Comparison of ENCODE assay signal across 8 mouse cellular contexts in the genomic region with DNA sequence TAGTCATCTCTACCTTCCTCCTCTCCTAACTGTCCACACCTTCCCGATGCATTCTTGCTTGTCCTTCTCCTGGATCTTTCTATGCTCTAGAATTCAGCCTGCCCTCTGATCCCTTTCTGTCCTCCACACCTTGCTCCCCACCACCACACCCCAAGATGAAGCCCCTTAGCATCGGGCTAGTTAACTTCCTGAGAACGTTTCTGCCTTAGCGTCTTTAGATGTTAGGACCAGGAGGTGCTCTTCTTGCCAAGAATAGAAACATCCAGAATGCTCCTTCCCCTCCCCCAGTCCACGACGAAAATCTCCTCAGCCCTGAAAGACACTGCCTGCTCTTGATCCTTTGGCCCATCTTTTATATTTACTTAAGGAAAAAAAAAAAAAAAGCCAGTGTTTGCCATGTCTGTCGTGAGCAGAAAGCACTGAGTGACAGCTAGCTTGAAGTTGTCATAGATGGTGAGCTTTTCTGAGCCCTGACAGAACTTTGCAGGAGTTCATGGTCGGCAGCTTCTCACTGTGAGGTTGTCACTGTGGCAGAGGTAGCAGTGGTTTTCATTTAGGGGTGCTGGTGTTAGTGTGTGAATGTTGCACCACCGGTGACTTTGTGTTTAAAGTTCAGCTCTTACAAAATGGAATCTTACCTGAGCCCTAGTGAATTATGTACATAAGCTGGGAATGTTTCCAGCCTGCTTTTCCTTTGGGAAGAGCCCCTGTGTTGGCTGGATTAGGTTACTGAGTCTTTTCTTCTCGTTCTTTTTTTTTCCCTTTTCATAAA. TPM values are rescaled to one million over a fixed set of nuclear protein-coding genes. Genes with fewer than 3 reads are reported as not detected.
DNase-seq lines count a peak whose midpoint lies in the region; ATAC-seq and TF ChIP-seq lines count a peak whose summit lies in the region.

No protein-coding gene starts in this region.

- no peak for TF ChIP-seq POLR2A in olfactory bulb, adult 2 months (IDR thresholded peaks at IDR 0.05; ENCODE audit: insufficient read depth, low read depth, low read length)

- no peak for TF ChIP-seq CTCF in E14TG2a.4 (conservative IDR thresholded peaks at IDR 0.05; ENCODE audit: low read length)
- TF ChIP-seq CTCF in olfactory bulb, adult 2 months (IDR thresholded peaks at IDR 0.05; ENCODE audit: insufficient read depth, low read depth, low read length) = no peak

- intact Hi-C loops in heart, postnatal 25 days (cut with DNase I) = loop anchor here (5.0 kb wide), 1 partner anchor 41 kb away; no protein-coding TSS in a partner anchor

- WGBS in heart, embryonic 10.5 days = 20% methylated on average over 10 of the region's 10 CpGs
- 31% methylated on average over 10 of the region's 10 CpGs for WGBS in limb, embryonic 11.5 days
- 6% methylated on average over 10 of the region's 10 CpGs for WGBS in olfactory bulb, adult 2 months

- H3K4me2 ChIP-seq in limb, embryonic 11.5 days (ENCODE audit: low read depth, severe bottlenecking) = peak overlapping the region; percentile 95

- H3K36me3 ChIP-seq in heart, embryonic 10.5 days = peaks cover 1% of the 10 kb centered on the region; the same call in 1 of the 2 replicates
- peaks cover 52% of the 10 kb centered on the region for H3K36me3 ChIP-seq in E14TG2a.4 (ENCODE audit: insufficient read depth, low read length)
- H3K36me3 ChIP-seq in limb, embryonic 11.5 days (ENCODE audit: control insufficient read depth, insufficient read depth, low read length) = no peaks in the 10 kb centered on the region

- peak overlapping the region; percentile 22; the same call in 1 of the 2 replicates for H3K9ac ChIP-seq in limb, embryonic 11.5 days (ENCODE audit: low read length)

- H3K9me3 ChIP-seq in heart, embryonic 10.5 days = no peaks in the 10 kb centered on the region
- no peaks in the 10 kb centered on the region for H3K9me3 ChIP-seq in E14TG2a.4 (ENCODE audit: low read length)
- H3K9me3 ChIP-seq in limb, embryonic 11.5 days (ENCODE audit: control insufficient read depth, low read length) = no peaks in the 10 kb centered on the region

- no peak for DNase-seq in heart, embryonic 10.5 days (ENCODE audit: low spot score)
- no peak for DNase-seq in heart, postnatal 25 days (ENCODE audit: low spot score)
- DNase-seq in fat pad, adult 2 months (ENCODE audit: extremely low read depth, low read depth, low spot score) = peak; percentile 40
- no peak for DNase-seq in limb, embryonic 11.5 days (ENCODE audit: low spot score)
- no peak for DNase-seq in MN1 (ENCODE audit: low spot score)
- DNase-seq in layer of hippocampus, postnatal 10 days (ENCODE audit: low spot score in 2 of 2) = no peak

- peaks cover 34% of the 10 kb centered on the region for H3K4me1 ChIP-seq in heart, embryonic 10.5 days
- H3K4me1 ChIP-seq in E14TG2a.4 (replicated peaks; ENCODE audit: low read depth, low read length) = peaks cover 44% of the 10 kb centered on the region
- peaks cover 18% of the 10 kb centered on the region for H3K4me1 ChIP-seq in limb, embryonic 11.5 days (ENCODE audit: control insufficient read depth, insufficient read depth, low read length)
- peaks cover 8% of the 10 kb centered on the region for H3K4me1 ChIP-seq in olfactory bulb, adult 2 months (ENCODE audit: control insufficient read depth, insufficient read depth, low read length)

- no peaks in the 10 kb centered on the region for H3K27me3 ChIP-seq in heart, embryonic 10.5 days (ENCODE audit: insufficient read depth, poor library complexity, severe bottlenecking)
- H3K27me3 ChIP-seq in E14TG2a.4 (ENCODE audit: insufficient read depth, low read length) = peaks cover 3% of the 10 kb centered on the region; the same call in 1 of the 2 replicates
- H3K27me3 ChIP-seq in limb, embryonic 11.5 days (ENCODE audit: control insufficient read depth, insufficient read depth, low read length) = no peaks in the 10 kb centered on the region

- H3K27ac ChIP-seq in heart, embryonic 10.5 days = peak overlapping the region; percentile 98; the same call in 1 of the 2 replicates
- H3K27ac ChIP-seq in limb, embryonic 11.5 days (replicated peaks; ENCODE audit: low read depth, low read length) = no peak overlapping the region
- H3K27ac ChIP-seq in olfactory bulb, adult 2 months (ENCODE audit: insufficient read depth, low read depth, low read length) = no peak overlapping the region

- H3K4me3 ChIP-seq in heart, embryonic 10.5 days = peak overlapping the region; percentile 93
- H3K4me3 ChIP-seq in E14TG2a.4 (replicated peaks; ENCODE audit: low read length) = peak overlapping the region; percentile 87
- H3K4me3 ChIP-seq in limb, embryonic 11.5 days (ENCODE audit: low read depth, low read length) = peak overlapping the region; percentile 85
- H3K4me3 ChIP-seq in olfactory bulb, adult 2 months (ENCODE audit: insufficient read depth, low read depth, low read length) = peak overlapping the region; percentile 100

- ATAC-seq in limb, embryonic 11.5 days (ENCODE audit: insufficient number of reproducible peaks, low FRiP score, low TSS enrichment, low read depth) = no peak

RNA-seq across cellular contexts. Expression of a gene that starts 1.9 kb away (rescaled TPM):
- 7.0 and 11.3 TPM in 2 replicates for polyA plus RNA-seq in heart, embryonic 10.5 days (2016; fragmentation: Nextera tagmentation; extraction: Ambion mirVana)
- total RNA-seq in heart, postnatal 25 days (2021) = 10 to 100 TPM; 15.6 to 17.8 TPM
- 11.9 and 13.3 TPM in 2 replicates for polyA plus RNA-seq in limb, embryonic 11.5 days (2014; fragmentation: Nextera tagmentation; extraction: Ambion mirVana)
- not detected in 2 replicates for polyA plus RNA-seq in olfactory bulb, adult 2 months (2012; ENCODE audit: insufficient read depth, insufficient read length, low replicate concordance, missing spikeins)
- 10 to 100 TPM; 34.3 to 37.0 TPM for total RNA-seq in layer of hippocampus, postnatal 10 days (2021)
